Mouse (Mus musculus): ENCODE data around the gene B4galt3.

- TF ChIP-seq CTCF (IDR thresholded peaks at IDR 0.05; ENCODE audit: borderline replicate concordance, insufficient read depth, low read length): no peak
- no peak for TF ChIP-seq POLR2A (IDR thresholded peaks at IDR 0.05; ENCODE audit: low read depth, low read length)
Observed at GRCm38 (mm10) chr1:171272086-171272485, 2.0 kb downstream of the B4galt3 start.
